Mouse (Mus musculus) adrenal gland, postnatal 10 days (tissue): ENCODE data around the gene Fzd5. TPM values are rescaled to one million over a fixed set of nuclear protein-coding genes. Genes with fewer than 3 reads are reported as not detected.
A peak's percentile ranks its signal among the peaks of the same experiment; 100 is the strongest.

ENCODE experiments used
- DNase-seq: peaks from one replicate; pipeline ENCODE4 v3.0.0; 2021; ENCODE audit warnings: mixed read lengths
- long read RNA-seq, 2 experiments: library from polyadenylated mRNA; stranded (forward); transcript quantifications; one replicate each; pipeline ENCODE4 v2.0.0; 2021
- total RNA-seq, 2 experiments: library from RNA; stranded (reverse); gene quantifications; 2 replicates each; pipeline ENCODE4 v1.2.3; 2021

Fzd5 gene
- total RNA-seq, result 10 to 100 TPM; 12.1 to 13.7 TPM
- long read RNA-seq, experiment 1, partial matches to known transcripts, result 0 of 3 reads
- long read RNA-seq, experiment 1, other reads (novel, unspliced or antisense), result 3 of 3 reads
- long read RNA-seq, experiment 2, partial matches to known transcripts, result 0 of 3 reads
- long read RNA-seq, experiment 2, other reads (novel, unspliced or antisense), result 3 of 3 reads

GRCm38 (mm10) chr1:64737502-64738179, at the start of gene Fzd5:
Fzd5 (minus strand) TSS chr1:64737751.
- DNase-seq, result peak; percentile 98

- DNase-seq, result no peak
Observed at GRCm38 (mm10) chr1:64779863-64780262, 42.3 kb upstream of the Fzd5 start.

GRCm38 (mm10) chr1:64779415-64779814, 41.9 kb upstream of the Fzd5 start:
- DNase-seq, result no peak

- DNase-seq, result no peak
Observed at GRCm38 (mm10) chr1:64773305-64773704, 35.8 kb upstream of the Fzd5 start.

GRCm38 (mm10) chr1:64770169-64770568, 32.6 kb upstream of the Fzd5 start:
- DNase-seq, result no peak

- peak; percentile 40 for DNase-seq
Observed at GRCm38 (mm10) chr1:64761646-64762045, 24.1 kb upstream of the Fzd5 start.

GRCm38 (mm10) chr1:64757766-64758165, 20.2 kb upstream of the Fzd5 start:
- no peak for DNase-seq

GRCm38 (mm10) chr1:64757254-64757653, 19.7 kb upstream of the Fzd5 start:
- DNase-seq, result peak; percentile 34

- no peak for DNase-seq
Observed at GRCm38 (mm10) chr1:64756640-64757030, 19.1 kb upstream of the Fzd5 start.

GRCm38 (mm10) chr1:64755971-64756639, 18.6 kb upstream of the Fzd5 start:
- peak; percentile 21 for DNase-seq

- DNase-seq, result no peak
Observed at GRCm38 (mm10) chr1:64754658-64755057, 17.1 kb upstream of the Fzd5 start.

GRCm38 (mm10) chr1:64753668-64754067, 16.1 kb upstream of the Fzd5 start:
- DNase-seq, result no peak

- DNase-seq, result peak; percentile 71
Observed at GRCm38 (mm10) chr1:64753109-64753508, 15.6 kb upstream of the Fzd5 start.

GRCm38 (mm10) chr1:64744616-64745015, 7.1 kb upstream of the Fzd5 start:
- no peak for DNase-seq

- DNase-seq, result no peak
Observed at GRCm38 (mm10) chr1:64742741-64743408, 5.3 kb upstream of the Fzd5 start.

- DNase-seq, result peak; percentile 77
Observed at GRCm38 (mm10) chr1:64738661-64739082, 1.1 kb upstream of the Fzd5 start.

- DNase-seq, result peak; percentile 42
Observed at GRCm38 (mm10) chr1:64738180-64738555, 617 bp upstream of the Fzd5 start.

- DNase-seq, result peak; percentile 60
Observed at GRCm38 (mm10) chr1:64736681-64737501, 660 bp downstream of the Fzd5 start.

- DNase-seq, result peak; percentile 63
Observed at GRCm38 (mm10) chr1:64735781-64736680, 1.5 kb downstream of the Fzd5 start.

GRCm38 (mm10) chr1:64734771-64735750, 2.5 kb downstream of the Fzd5 start:
- DNase-seq, result peak; percentile 52
